Mouse (Mus musculus): Measurements from ENCODE around the gene Gm4340. TPM values are rescaled to one million over a fixed set of nuclear protein-coding genes. Genes with fewer than 3 reads are reported as not detected.

Gm4340 gene
- polyA plus RNA-seq, 1 experiment: not detected

DNA sequence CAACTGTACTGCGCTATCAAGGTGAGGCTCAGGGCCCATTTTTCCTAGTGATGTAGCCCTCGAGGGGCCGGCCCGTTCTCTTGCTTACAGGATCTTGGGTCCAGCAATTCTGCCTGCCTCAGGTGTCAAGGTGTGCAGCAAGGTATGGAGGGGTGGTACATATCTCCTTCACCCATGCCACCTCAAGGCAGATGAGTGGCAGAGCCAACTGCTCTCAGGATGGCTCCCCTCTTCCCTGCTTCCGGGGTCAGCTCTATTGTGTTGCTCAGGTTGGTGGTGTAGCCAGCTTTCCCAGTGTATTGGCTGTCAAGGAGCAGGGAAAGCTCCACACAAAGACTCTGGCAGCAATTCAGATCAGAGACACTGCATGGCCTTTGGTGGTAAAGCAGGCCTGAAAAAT is 20.7 kb downstream of the Gm4340 start:
- TF ChIP-seq POLR2A (IDR thresholded peaks at IDR 0.05; ENCODE audit: control insufficient read depth, low read depth, low read length): no peak
- no peak for TF ChIP-seq CTCF (IDR thresholded peaks at IDR 0.05; ENCODE audit: control insufficient read depth, insufficient read depth, insufficient replicate concordance, low read depth, low read length)
- Histone ChIP-seq H3K4me1 (ENCODE audit: control insufficient read depth, insufficient read depth, low read length) (no peaks in the 10 kb centered on the region), H3K27me3 (ENCODE audit: control insufficient read depth, insufficient read depth, low read length) (no peaks in the 10 kb centered on the region), H3K36me3 (ENCODE audit: control insufficient read depth, insufficient read depth, low read length) (no peaks in the 10 kb centered on the region), H3K27ac (ENCODE audit: control insufficient read depth, insufficient read depth, low read depth, low read length) (no peak overlapping the region), H3K4me3 (ENCODE audit: control insufficient read depth, low read depth, low read length) (no peak overlapping the region)

DNA sequence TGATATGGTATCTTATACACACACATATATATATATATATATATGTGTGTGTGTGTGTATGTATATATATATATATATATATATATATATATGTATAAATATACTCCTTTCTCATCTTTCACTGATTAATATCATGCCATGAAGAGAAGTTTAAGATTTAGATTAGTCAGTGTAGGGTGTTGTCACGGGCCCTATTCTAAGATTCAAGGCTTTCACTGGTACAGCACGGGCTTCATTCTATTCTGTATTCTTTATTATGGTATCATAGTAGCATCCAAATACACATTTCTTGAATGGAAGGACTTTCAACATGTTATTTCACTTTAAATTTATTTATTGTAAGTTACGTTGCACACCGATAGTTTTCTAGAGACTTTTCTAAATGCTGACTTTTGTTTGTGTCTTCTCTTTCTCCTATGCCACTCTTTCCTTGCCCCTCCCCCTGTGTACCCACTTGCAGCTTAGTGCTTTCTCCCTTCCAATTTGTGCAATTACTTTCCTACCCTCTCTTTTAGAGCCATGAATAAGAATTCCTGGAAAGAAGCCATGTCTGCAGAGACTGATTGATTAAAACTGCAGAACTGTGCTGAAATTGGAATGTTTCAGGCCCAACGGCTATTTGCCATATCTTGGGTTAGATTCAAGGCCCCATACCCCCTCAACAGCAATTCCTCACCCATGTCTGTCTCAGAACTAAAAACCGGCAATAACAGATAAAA is 26.6 kb downstream of the Gm4340 start:
- Histone ChIP-seq H3K27me3 (ENCODE audit: control insufficient read depth, insufficient read depth, low read length) (no peaks in the 10 kb centered on the region), H3K36me3 (ENCODE audit: control insufficient read depth, insufficient read depth, low read length) (no peaks in the 10 kb centered on the region), H3K4me3 (ENCODE audit: control insufficient read depth, low read depth, low read length) (no peak overlapping the region), H3K4me1 (ENCODE audit: control insufficient read depth, insufficient read depth, low read length) (no peaks in the 10 kb centered on the region), H3K27ac (ENCODE audit: control insufficient read depth, insufficient read depth, low read depth, low read length) (no peak overlapping the region)
- no peak for TF ChIP-seq CTCF (IDR thresholded peaks at IDR 0.05; ENCODE audit: control insufficient read depth, insufficient read depth, insufficient replicate concordance, low read depth, low read length)
- TF ChIP-seq POLR2A (IDR thresholded peaks at IDR 0.05; ENCODE audit: control insufficient read depth, low read depth, low read length): no peak

Other genes with a start within 250 kb of the Gm4340 start
- gene Gm21293, start 51.1 kb upstream of the Gm4340 start, polyA plus RNA-seq (2012; rRNA removed): not detected in 2 replicates
- gene Gm6763, start 42.5 kb upstream of the Gm4340 start, polyA plus RNA-seq (2012; rRNA removed): not detected in 2 replicates
- gene Gm8764, start 34.0 kb upstream of the Gm4340 start, polyA plus RNA-seq (2012; rRNA removed): not detected in 2 replicates
- gene Gm21304, start 25.5 kb upstream of the Gm4340 start, polyA plus RNA-seq (2012; rRNA removed): not detected in 2 replicates
- gene Gm21312, start 17.0 kb upstream of the Gm4340 start, polyA plus RNA-seq (2012; rRNA removed): not detected in 2 replicates
- not detected in 2 replicates for gene Gm20765, start 8.5 kb upstream of the Gm4340 start, polyA plus RNA-seq (2012; rRNA removed)

All from testis, adult 2 months (tissue).